Mouse (Mus musculus): ENCODE results near the gene F10.
A peak's percentile ranks its signal among the peaks of the same experiment; 100 is the strongest.
"Not testable (repeated sequence)": the region's sequence is repeated elsewhere in the genome, so short reads cannot be mapped to it uniquely, and the experiment has no call there.

Gene F10

DNA sequence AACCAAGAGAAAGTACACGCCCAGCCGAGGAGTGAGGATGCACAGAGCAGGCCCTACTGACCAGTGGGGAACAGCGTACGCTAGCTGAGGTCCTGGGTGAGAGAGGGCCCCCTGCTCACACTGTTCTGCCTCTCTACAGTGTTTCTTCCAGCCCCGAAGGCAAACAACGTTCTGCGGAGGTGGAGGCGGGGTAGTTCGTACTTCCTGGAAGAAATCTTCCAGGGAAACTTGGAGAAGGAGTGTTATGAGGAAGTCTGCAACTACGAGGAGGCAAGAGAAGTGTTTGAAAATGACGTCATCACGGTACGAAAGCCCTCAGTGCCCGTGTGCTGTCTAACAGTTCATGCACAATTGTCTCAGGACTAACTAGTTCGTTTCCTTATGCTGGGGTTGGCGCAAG is 26.0 kb downstream of the F10 start:
- DNase-seq: peak; percentile 33

DNA sequence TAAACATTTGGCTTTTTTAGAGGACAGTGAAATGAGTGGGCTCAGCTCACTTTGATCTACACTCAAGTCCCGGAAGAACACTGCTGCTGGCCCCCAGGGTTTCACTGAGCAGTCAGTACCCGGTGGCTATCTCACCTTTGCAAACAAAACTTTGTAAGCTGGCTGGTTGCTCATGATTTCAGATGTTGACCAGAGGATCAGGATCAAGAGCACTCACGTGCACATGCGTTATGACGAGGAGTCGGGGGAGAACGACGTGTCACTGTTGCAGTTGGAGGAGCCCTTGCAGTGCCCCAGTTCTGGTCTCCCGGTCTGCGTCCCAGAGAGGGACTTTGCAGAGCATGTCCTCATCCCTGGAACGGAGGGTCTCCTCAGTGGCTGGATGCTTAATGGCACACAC is 36.1 kb downstream of the F10 start:
- no peak for DNase-seq

DNA sequence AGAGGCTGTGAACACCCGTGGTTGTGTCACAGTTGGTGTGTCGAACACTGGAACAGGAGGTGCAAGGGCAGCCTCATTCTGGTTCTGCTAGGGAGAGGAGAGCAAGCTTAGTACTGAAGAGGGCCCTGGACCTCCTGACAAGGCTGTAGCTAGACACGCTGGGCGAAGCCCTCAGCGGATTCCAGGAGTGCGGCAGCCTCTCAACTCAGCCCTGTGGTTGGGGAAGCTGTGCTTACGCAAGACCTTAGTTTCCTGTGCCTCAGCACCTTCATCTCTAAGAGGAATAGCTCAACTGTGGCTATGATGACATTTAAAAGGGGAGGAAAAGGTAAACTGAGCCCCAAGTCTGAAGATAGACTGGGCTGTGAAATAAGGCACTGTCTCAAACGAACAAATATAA is 37.9 kb downstream of the F10 start:
- DNase-seq: peak; percentile 27

DNA sequence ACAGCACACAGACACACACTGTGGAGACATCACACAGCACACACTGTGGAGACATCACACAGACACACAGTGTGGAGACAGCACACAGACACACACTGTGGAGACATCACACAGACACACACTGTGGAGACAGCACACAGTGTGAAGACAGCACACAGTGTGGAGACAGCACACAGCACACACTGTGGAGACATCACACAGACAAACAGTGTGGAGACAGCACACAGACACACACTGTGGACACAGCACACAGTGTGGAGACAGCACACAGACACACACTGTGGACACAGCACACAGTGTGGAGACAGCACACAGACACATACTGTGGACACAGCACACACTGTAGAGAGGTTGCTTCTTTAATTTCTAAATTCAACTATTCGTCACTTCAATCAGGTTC is 38.5 kb downstream of the F10 start:
- not testable (repeated sequence) for DNase-seq

DNA sequence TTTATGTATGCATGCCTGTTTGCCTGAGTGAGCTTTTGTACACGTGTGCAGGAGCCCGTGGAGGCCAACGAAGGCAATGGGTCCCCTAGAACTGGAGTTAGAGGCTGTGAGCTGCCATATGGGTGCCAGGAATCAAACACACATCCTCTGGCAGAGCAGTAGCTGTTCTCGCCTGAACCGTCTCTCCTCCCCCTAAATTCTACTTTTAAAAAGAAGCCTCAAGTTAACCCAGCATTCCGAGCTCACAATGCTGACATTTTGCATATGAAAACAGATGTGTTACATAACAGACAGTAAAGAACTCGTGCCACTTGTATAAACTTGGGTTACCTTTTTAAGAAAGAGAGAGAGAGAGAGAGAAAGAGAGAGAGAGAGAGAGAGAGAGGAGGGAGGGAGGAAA is 40.4 kb downstream of the F10 start:
- DNase-seq: no peak

DNA sequence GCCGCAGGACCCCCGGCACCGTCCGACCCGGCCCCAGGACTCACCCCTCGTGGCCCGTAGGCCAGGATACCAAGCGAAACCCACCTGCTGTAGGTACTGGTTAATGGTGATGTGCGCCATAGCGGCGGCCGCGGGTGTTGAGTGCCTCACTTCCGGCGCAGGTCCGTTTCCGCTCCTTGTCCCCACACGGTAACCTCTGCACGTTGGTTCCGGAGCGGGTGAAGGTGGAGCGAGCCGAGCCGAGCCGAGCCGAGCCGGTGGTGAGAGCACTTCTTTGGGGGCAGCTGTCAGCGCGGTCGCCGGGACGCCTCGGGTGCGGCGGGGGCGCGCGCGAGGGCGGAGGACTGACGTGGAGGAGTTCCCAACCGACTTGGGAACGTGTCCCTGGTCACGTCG is 67.6 kb downstream of the F10 start:
- peak; percentile 95 for DNase-seq

DNA sequence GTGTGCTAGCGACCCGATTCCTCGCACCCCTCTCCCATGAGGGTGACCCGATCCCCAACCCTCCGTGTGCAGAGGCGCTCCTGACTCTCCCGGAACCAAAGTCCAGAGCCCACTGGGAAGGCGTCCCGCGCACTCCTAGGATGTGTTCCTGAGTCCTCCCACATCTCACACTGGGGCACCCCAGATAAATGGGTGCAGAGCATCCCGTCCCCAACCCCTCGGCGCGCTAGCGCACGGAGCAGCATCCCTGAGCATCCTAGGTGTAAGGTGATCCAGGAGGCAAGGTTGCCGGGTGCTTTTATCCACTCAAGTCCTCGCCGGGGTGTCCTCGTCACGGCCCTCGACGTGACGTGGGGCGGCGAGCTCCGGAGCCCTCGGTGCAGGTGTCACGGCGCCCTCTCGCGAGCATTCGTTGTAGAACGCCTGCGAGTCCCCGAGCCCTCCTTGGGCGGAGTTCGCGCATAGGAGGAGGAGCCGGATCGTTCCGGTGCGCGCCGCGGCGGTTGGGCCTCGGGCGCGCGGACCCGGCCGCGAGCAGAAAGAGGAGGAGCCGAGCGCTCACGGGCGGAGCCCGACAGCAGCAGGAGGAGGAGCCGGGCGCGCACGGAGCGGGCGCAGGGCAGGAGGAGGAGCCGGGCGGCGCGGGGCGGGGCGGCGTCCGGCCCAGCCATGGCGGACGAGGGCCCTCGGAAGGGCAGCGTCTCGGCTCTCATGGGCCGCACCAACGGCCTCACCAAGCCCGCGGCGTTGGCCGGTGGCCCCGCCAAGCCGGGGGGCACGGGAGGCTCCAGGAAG is 68.2 kb downstream of the F10 start, which contains the start of the genes Pcid2 and Cul4a:
Pcid2 (minus strand) TSS at position 373 of the 795 bp plus-strand sequence.
Cul4a (plus strand) TSS at position 535 of the 795 bp plus-strand sequence.
- peak; percentile 98 for DNase-seq

DNA sequence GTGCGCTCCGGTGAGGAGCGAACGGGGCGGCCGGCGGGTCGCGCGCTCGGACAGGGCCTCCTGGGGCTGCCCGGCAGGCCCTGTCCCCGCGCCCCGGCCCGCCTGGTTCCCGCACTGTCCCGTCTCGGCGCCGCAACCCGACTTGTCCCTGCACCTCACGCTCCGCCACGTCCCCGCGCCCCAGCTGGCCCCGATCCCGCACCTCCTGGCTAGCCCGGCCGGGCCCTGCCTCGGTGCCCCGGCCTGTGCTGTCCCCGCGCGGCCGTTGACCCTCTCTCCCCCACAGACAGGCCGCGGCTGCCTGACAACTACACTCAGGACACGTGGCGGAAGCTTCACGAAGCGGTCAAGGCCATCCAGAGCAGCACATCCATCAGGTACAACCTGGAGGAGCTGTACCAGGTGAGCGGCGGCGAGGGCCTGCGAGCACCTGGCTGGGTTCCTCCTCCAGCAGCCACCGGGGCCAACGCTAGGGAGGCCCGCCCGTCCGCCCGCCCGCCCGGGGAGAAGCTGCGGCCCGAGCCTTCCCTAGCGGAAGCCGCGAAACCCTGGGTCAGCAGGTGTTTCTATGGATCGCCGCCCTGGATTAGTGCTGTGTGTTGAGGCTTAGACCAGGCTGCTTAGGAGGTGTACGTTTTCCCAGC is 68.9 kb downstream of the F10 start:
- DNase-seq: peak; percentile 65

All from lung, postnatal 10 days (tissue).